Mouse (Mus musculus) embryo, embryonic 11.5 days (tissue): ENCODE data around the gene C1rl.
"Not testable (repeated sequence)": the region's sequence is repeated elsewhere in the genome, so short reads cannot be mapped to it uniquely, and the experiment has no call there.

Experiments used
- DNase-seq: peaks from one replicate; pipeline ENCODE4 v3.0.0-alpha.2; 2012; ENCODE audit warnings: low read depth, low spot score

C1rl gene

DNA sequence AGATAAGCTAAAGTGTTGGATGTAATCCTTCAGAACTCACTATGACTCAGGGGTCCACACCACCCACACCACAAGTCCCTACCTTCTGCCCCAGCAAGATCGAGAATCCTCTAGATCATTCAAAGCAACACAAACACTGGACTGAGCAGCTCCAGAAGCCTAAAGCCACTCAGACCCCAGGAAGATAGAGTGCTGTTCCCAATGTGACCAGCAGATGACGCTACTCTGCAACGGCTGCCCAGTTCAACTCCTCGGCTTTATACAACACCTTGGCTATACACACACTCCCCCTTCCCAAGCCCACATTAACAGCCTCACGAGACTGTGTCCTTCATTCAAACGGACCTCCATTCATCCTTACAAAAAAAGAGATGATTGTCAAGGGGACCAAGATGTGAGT, 20.1 kb upstream of the C1rl start:
- DNase-seq, result no peak

DNA sequence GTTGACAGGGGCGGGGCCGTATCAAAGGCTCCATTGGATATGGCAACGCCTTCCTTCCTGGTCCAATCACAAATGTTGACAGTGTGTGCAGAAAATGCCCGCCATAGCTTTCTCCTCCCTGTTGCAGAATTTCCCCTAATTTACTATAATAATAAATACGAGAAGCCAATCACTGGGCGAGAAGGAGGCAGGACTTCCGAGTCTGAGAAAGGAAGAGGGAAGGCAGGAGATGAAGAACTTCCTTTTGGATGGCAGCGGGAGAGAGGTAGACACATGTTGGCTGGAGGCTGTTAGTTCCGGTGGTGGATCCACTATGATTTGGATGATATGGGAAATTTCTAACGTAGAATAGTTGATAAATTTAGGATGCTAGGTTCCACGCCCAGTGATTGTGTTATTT, 18.3 kb upstream of the C1rl start:
- DNase-seq, result no peak

DNA sequence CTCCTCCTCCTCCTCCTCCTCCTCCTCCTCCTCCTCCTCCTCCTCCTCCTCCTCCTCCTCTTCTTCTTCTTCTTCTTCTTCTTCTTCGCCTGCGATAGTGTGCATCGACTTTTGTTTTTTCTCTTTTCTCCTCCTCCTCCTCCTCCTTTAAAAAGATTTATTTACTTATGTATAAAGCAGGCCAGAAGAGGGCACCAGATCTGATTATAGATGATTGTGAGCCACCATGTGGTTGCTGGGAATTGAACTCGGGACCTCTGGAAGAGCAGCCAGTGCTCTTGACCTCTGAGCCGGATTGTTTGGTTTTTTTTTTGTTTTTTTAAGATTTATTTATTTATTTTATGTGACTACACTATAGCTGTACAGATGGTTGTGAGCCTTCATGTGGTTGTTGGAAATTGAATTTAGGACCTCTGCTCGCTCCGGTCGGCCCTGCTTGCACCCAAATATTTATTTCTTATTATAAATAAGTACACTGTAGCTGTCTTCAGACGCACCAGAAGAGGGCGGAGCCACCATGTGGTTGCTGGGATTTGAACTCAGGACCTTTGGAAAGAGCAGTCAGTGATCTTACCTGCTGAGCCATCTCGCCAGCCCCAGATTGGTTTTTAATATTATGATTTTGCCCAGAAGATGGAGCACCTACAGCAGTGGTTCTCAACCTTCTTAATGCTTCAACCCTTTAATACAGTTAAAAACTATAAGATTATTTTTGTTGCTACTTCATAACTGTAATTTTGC, 17.4 kb upstream of the C1rl start:
- DNase-seq, result not testable (repeated sequence)

DNA sequence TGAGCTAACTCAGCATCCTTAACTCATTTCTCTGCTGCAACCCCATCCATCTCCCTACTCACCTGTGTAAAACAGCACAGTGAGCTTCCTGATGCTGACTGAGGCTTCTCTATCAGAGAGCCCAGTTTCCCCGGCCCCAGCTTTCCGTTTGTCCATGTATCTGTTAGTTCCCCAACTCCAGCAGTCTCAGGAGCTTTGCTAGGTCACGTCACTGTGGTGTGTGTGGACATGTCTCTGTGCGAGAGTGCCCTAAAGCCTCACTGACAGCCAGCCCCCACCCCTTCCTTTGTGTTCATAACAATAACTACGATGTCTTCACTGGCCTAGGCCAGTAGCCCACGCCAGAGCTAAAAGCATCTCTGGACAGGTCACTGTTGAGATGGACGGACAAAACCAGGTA, 16.7 kb upstream of the C1rl start:
- DNase-seq, result no peak

DNA sequence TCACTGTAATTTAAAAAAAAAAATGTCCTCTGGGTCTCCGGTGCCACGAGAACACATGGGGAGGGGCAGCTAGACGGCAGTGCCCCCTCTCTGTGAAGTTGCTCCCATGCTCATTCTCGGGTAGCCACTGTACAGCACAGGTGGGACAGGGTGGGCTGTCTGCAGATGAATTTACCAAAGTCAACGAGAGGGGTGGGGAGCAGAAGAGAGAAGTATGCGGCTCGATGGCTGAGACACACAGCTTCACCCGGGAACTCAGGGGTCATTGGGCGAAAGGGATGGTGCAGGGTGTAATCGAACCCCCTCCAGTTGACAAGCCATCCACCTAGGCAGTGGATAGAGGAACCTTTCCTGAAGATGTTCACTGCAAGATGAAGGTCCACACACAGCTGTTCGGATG, 16.1 kb upstream of the C1rl start:
- no peak for DNase-seq

DNA sequence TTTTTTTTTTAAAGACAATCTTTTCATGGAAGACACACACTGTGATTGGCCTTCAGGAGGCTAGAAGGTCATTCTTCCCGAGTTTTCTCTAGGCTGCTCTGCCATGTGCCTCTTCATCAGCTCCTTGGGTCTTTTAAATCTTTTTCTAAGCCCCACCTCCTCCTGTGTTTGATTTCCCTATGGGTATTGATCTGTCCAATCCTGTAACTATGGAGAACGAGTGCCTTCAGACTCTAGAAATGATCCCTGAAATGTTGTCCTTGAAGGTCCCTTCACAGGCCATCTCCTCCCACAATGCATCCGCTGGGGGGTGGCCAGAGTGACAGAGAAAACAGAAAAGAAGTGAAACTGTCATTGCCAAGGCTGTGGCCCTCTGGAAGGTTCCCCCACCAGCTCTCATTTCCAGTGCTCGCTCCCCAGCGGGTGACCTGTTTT, 15.7 kb upstream of the C1rl start:
- no peak for DNase-seq

DNA sequence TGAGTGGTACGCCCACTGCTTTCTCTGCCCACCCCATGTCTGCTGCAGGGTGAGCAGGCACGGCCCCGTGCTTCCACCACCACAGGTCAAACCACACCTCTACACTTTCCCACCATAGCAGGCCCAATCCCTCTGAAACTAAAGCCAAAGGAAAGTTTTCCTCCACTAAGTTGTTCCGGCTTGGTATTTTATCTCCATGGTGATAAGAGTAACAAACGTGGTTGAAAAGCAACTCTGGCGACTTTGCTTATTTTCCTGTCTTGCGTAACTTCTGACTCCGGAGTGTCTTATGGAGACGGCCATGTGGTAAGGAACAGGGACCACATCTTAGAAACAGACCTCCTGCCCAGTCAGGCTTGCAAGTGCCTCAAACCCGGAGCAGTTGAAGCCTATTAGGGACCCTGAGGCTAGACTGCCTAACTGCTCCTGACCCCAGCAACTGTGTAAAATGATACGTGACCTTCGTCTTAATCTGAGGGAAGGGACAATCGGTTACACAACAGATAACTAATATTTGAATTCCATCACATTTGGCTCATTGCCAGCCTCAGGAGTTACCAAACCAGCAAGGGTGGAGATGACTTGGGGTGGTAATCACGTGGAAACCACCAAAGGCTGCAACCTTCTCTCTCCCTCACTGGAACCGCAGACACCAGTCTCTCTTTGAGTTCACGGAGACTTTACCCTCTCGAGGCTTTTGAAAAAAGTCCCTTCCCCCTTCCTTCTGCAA, 14.8 kb upstream of the C1rl start:
- no peak for DNase-seq

DNA sequence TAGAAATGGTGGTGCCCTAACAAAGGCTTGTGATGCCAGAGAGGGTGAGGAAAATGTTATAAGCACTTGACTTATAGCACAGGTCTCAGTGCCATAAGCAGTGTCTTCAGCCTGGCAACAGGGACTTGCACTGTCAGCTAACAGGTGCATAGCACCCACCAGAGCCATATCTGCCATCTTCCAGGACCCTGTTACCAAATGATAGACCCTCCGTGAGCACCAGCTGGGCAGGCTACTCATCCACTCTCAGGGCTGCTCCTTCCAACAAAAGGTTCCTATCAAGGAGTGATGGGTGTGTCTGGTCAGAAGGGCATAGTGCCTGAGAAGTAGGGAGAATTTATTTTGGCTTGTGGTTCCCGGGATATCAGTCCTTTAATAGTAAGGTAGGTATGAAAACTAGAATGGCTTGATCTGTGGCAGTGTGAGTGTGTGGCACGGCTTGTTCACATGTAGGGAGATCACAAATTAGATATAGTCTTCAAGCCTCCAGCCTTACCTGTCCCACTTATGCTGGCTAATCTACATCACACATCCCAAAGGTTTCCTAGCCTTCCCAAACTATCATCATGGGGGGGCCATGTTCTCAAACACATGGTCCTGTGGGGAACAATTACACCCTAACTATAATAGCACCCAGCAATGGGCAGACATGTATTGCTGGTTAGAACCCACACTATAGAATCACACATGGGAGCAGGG, 13.9 kb upstream of the C1rl start:
- DNase-seq, result no peak

DNA sequence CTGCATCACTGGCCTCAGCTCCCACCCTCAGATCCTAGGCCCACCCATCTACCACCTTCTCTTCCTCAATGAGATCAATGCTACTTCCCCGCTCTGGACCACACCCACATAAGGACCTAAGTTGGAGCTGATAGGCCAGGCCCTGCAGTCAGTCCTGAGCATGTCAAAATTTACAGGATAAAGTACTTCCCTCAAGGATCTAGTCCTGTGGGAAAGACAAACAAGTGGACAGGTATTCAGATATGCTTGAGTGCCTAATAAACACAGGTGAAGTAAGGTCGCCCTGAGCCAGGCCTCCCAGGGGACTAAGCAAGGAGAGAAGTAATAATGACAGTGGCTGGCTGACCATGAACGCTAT, 13.4 kb upstream of the C1rl start:
- DNase-seq, result no peak

DNA sequence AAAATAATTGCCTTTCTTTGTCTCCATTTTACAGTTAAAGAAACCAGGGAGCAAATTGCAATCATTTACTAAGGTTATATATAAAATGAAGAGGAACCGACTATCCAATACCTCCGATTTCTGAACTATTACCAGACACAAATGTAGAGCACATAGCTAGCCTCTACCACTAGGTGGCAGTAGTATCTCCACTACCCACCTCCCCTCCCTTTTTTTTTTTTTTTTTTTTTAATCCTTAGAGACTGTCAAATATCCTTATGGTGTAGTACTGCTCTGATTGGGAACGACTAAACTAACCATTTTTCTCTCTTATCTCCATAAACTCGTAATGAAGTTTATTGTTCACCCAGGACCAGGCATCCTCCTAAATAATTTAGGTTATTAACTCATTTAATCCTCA, 12.6 kb upstream of the C1rl start:
- no peak for DNase-seq

DNA sequence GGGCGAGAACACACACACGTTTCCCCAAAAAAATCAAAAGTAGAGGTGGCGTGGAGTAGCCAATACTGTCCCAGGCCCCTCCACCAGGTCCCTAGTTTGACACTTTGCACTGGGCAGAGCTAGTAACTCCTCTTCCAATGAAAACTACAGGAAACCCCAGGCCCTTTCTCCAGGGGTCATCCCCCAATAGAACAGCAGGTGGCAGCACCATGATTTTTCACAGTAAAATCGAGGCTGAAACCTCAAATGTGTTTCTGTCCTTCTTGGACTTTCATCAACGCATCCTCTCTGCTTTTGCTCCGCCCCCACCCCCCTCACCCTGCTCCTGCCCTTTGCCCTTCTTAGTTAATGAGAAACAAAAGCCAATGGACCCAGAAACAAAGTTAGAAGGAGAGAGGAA, 11.3 kb upstream of the C1rl start:
- no peak for DNase-seq

DNA sequence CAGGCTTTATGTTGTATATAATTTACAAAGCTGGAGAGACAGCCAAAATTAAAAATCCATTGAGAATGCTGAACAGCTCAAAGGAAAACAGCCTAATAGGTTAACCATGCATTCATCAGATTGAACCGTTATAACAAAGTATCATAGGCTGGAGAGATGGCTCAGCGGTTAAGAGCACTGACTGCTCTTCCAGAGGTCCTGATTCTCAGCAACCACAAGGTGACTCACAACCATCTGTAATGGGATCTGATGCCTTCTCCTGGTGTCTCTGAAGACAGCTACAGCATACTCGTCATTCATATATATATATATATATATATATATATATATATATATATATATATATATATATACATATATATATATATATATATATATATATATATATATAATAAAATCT, 9.1 kb upstream of the C1rl start:
- not testable (repeated sequence) for DNase-seq

DNA sequence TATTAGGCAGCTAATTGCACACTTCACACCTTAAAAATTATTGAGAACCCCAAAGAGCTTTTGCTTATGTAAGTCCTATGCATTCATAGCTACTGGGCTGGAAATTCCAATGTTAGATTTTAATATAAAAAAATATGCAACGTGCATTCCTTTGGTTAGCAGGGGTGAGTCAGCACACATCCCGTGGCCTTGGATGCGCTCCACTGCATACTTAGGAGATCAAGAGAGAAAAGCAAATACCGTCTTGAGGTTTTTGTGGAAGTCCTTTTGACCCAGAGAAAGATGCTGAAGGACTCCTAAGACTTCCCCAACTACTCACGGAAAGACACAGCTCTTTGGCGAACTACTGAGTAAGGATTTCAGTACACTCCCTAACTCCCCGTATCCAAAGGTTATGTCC, 8.1 kb upstream of the C1rl start:
- DNase-seq, result no peak

DNA sequence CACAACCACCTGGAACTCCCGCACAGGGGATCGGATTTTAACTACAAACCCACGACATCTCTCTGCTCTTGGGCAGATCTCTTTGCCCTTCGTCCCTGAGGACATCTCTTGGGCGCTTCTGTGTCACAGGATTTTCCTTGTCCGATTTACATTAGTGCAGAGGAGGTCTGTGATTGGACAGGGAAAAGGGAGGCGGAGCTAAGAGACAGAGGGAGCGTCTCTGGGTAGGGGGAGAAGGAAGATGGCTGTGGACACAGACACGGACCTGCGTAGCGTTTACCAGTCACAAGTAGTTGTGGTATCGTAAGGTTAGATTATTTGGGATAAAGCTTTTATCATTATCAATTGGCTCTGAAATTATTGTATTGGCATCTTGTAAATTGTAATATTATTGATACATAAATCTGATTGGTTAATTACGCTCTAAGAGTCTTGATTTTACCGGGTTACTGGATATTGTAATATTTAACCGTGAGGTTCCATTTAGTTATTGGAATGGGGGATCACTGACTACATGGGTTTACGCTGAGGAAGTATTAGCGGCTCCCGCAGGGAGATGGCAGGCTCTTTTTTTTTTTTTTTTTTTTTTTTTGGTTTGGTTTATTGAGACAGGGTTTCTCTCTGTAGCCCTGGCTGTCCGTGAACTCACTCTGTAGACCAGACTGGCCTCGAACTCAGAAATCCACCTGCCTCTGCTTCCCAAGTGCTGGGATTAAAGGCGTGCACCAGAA, 7.3 kb upstream of the C1rl start:
- no peak for DNase-seq

DNA sequence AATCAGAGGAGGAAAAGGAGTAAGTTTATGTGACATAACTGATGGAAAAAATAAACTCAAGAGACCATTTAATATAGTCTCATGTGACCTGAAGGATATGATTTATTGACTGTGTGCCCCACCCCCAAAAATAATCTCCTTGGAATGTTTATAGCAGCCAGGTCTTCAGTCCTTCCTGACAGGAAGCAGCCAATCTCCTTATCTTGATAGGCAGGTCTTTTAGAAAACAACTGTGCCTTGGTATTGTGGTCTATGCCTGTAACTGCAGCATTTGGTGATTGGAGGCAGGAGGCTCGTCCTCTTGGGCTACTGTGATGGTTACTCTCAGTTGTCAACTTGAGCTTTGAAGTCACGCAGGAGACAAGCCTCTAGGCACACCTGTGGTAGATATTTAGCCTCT, 5.4 kb upstream of the C1rl start:
- no peak for DNase-seq

DNA sequence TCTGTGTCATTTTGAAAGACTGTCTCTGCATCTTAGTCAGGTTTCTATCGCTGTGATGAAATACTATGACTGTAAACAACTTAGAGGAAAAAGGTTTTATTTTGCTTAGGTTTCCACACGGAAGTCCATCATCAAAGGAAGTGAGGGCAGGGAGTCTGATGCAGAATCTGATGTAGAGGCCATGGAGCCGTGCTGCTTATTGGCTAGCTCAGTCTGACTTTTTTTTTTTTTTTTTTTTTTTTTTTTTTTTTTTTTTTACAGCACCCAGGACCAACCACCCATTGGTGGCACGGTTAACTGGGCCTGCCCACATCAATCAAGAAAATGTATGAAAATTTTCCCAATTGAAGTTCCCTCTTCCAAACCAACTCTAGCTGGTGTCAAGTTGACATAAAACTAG, 4.0 kb upstream of the C1rl start:
- no peak for DNase-seq

DNA sequence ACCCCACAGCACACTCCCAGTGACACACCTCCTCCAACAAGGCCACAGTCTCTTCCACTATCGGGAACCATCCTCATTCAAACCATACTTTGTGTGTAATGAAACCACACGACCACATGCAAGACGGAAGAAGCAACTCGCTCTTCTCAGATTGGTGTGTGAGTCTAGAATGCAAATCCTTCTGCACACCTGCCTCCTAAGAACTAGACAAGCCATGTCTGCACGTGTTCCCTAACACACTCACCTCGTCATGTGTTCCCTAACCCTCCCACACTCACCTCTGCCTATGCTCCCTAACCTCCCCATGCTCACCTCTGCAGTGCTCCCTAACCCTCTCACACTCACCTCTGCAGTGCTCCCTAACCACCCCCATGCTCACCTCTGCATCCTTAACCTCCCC, 1.5 kb upstream of the C1rl start:
- DNase-seq, result no peak

DNA sequence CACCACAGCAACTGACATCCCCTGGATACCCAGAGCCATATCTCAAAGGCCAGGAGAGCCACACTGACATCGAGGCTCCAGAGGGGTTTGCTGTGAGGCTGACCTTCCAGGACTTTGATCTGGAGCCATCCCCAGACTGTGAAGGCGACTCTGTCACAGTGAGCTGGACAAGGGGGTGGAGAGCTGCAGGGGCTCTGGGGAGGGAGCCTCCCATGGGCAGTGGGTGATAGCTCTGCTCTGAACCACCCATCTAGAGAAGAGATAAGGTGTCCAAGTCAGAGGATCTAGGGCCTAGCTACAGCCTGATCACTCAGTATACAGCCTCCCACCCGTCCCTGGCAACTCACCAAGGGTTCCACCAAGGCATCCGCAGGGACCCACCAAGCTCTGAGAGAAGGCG, 973 bp downstream of the C1rl start:
- DNase-seq, result no peak

DNA sequence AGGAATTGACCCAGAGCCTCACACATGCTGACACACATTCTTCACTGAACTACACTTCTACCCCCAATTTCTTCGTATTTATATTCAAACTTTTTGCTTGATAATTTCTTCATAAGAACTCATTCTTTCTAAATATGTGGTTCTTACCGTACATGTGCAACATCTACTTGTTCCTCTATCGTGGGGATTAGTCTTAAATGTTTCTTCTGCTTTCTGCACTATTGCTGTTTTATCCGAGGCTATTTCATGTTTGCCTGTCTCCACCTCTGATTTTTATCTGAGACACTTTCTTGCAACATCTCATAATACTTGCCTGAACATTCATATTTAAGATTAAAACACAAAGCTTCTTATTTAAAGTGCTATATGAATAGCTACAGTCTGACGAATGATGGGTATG, 3.1 kb downstream of the C1rl start:
- DNase-seq, result no peak

DNA sequence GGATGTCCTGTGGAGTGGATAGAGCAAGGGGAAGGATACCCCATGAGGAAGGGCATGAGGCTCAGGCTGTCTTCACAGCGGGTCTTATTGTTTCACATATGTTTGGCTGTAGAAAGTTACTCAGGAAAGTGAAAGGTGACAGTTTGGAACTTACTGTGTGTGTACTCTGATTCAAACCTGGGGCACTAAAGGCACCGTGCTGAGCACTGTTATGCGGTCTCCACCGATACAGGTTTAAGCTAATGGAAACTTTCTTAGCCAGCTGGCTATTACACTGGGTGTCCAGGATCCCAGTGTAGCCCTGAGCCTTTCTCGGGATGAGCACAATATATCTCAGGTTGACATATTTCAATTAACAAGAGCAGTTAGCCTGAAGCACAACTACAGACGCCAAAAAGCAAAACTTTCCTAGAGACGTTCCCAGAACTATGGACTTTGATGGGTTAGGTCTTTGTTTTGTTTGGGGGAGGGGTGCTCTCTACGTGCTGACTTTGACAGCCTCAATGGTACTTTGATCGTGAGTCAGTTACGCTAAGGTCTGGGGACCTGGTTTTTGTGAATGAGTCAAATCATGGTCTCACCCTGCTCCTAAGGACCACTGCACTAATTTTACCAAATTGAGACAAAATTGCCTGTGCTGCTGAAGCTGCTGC, 7.1 kb downstream of the C1rl start:
- no peak for DNase-seq

DNA sequence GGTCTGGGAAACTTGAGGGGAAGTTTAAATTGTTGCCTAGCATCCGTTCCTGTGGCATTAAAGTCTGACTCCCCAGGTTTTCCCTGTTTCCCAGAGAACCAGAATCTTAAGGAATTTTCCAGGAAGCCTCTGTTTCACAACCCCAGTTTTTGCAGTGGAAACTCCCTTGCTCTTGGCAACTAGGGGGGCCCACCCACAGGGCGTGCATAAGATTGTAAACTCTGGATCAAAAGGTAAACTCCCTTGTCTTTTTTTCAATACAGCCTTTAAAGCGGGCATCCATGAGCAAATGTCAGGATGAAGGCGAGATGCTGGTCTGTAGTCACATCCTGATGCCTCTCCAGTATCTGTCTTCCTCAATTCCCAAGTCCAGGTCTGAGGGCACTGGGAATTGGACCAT, 8.6 kb downstream of the C1rl start:
- DNase-seq, result no peak

DNA sequence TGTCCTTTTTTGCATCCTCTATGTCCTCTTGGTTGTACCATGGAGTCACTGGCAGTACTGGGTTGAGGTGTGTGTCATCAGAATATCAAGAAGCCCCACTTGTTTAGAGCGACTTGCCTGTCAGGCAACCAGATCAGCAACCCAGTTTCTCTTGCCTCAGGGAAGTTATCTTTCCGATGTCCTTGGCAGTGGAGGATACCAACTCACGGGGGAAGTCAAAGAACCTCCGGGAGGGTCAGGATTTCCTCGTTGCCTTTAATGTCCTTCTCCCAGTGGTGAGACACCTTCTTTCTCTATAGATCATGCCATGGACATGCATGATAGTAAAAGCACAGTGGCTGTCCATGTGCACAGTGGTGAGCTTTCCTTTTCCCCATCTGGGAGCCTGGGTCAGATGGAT, 9.1 kb downstream of the C1rl start:
- no peak for DNase-seq
